Mouse (Mus musculus): Measurements from ENCODE around the gene Gm10428. TPM values are rescaled to one million over a fixed set of nuclear protein-coding genes. Genes with fewer than 3 reads are reported as not detected.

The Gm10428 gene
- not detected in 2 replicates for polyA plus RNA-seq (2012; ENCODE audit: insufficient read depth, insufficient read length, low replicate concordance, missing spikeins)

- H3K27ac ChIP-seq (ENCODE audit: insufficient read depth, low read depth, low read length), result no peak within 1 kb of the TSS
- H3K4me1 ChIP-seq (ENCODE audit: control insufficient read depth, insufficient read depth, low read length), result peaks cover 3% of the 10 kb centered on the region; the same call in 1 of the 2 replicates
- WGBS, result 94% methylated on average over 8 of the region's 8 CpGs
- H3K4me3 ChIP-seq (ENCODE audit: insufficient read depth, low read depth, low read length), result no peak within 1 kb of the TSS
- TF ChIP-seq POLR2A (IDR thresholded peaks at IDR 0.05; ENCODE audit: insufficient read depth, low read depth, low read length) (no peak), CTCF (IDR thresholded peaks at IDR 0.05; ENCODE audit: insufficient read depth, low read depth, low read length) (no peak)
Measured at GRCm38 (mm10) chr11:62752780-62753179, at the start of gene Gm10428. TSS of gene Gm10428 (plus strand) at chr11:62753100.

DNA sequence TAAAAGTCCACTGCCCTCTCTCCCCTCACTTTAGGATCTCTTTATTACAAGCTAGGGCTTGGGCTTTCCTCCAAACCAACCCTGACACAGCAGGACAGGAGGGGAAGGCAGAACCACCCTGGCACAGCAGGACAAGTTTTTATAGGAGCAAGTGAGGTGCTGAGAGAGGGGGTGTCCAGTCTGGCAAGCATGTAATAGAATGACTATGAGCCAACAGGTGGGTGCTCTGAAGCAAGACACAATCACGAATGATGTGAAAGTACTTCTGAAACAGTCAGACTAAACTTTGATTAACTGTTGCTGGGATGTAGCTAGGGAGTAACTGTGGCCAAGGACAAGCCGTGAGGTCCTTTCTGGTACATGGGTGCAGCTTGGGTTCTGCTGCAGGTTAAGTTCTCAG, 46.8 kb upstream of the Gm10428 start:
- no peak overlapping the region for H3K27ac ChIP-seq (ENCODE audit: insufficient read depth, low read depth, low read length)
- TF ChIP-seq POLR2A (IDR thresholded peaks at IDR 0.05; ENCODE audit: insufficient read depth, low read depth, low read length), result no peak
- TF ChIP-seq CTCF (IDR thresholded peaks at IDR 0.05; ENCODE audit: insufficient read depth, low read depth, low read length), result no peak
- no peaks in the 10 kb centered on the region for H3K4me1 ChIP-seq (ENCODE audit: control insufficient read depth, insufficient read depth, low read length)
- H3K4me3 ChIP-seq (ENCODE audit: insufficient read depth, low read depth, low read length), result no peak overlapping the region
- 77% methylated on average over 2 of the region's 2 CpGs for WGBS

DNA sequence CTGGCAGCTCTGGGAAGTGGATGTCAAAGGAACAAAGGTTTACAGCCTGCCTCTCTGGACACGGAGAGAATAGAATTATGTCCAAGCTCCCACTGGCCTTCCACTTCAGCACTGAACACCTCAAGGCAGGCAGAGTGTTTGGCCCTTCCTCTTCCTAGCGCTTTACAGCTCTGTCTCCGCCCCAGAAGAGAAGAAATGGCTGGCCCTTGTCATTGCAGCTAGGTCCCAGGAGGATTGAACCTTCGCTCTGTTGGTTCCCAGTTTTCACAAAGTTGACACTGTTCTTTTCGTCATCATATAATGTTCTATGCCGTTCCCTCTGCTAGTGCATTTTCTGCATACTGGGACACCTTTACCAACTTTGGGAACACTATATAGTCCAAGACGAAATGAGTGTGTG, 44.6 kb upstream of the Gm10428 start:
- Histone ChIP-seq H3K4me3 (ENCODE audit: insufficient read depth, low read depth, low read length) (no peak overlapping the region), H3K27ac (ENCODE audit: insufficient read depth, low read depth, low read length) (no peak overlapping the region), H3K4me1 (ENCODE audit: control insufficient read depth, insufficient read depth, low read length) (no peaks in the 10 kb centered on the region)
- 83% methylated on average over 7 of the region's 7 CpGs for WGBS
- no peak for TF ChIP-seq CTCF (IDR thresholded peaks at IDR 0.05; ENCODE audit: insufficient read depth, low read depth, low read length)
- no peak for TF ChIP-seq POLR2A (IDR thresholded peaks at IDR 0.05; ENCODE audit: insufficient read depth, low read depth, low read length)

DNA sequence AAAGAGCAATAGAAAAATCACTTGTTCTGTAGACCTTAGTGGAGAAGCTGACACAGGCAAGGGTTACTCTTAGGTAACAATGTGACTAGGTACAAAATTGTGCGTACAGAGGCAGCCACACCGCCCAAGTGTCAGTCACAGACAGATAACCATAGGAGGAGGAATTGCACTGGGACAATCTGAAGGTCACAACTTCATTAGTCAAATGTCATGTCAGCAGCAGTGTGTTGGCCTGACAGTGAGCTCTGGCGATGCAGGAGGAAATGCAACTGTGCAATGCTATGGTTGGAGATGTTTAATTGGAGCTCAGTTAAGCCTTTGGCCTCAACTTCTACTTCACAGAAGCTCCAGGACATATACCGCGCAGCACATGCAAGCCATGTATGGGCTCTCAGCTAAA, 42.2 kb upstream of the Gm10428 start:
- no peak for TF ChIP-seq CTCF (IDR thresholded peaks at IDR 0.05; ENCODE audit: insufficient read depth, low read depth, low read length)
- no peak for TF ChIP-seq POLR2A (IDR thresholded peaks at IDR 0.05; ENCODE audit: insufficient read depth, low read depth, low read length)

DNA sequence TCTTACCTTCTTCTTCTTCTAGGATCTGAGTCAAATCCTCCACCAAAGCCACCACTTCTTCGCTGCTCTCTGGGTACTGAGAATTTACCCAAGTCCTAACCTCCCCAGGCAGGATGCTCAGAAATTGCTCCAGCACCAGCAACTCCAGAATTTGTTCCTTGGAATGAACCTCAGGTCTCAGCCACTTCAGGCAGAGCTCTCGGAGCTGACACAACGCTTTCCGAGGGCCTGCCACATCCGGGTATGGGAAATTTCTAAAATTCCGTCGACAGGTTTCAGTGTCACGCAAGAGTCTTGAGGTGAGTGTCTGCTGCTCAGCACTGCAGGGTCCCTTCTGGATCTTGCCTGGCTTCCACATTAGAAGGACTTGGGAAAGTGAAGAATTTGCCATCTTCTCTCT, 24.6 kb upstream of the Gm10428 start:
- no peak overlapping the region for H3K4me3 ChIP-seq (ENCODE audit: insufficient read depth, low read depth, low read length)
- 0 out of 2 replicates have a peak, but pooled peaks cover 3% of the 10 kb centered on the region for H3K4me1 ChIP-seq (ENCODE audit: control insufficient read depth, insufficient read depth, low read length)
- WGBS, result 95% methylated on average over 8 of the region's 8 CpGs
- TF ChIP-seq CTCF (IDR thresholded peaks at IDR 0.05; ENCODE audit: insufficient read depth, low read depth, low read length), result no peak
- TF ChIP-seq POLR2A (IDR thresholded peaks at IDR 0.05; ENCODE audit: insufficient read depth, low read depth, low read length), result no peak
- no peak overlapping the region for H3K27ac ChIP-seq (ENCODE audit: insufficient read depth, low read depth, low read length)

More for the DNA sequence above, 42.2 kb upstream of the Gm10428 start:
- 93% methylated on average over 5 of the region's 5 CpGs for WGBS
- H3K4me3 ChIP-seq (ENCODE audit: insufficient read depth, low read depth, low read length), result no peak overlapping the region
- H3K4me1 ChIP-seq (ENCODE audit: control insufficient read depth, insufficient read depth, low read length), result no peaks in the 10 kb centered on the region
- H3K27ac ChIP-seq (ENCODE audit: insufficient read depth, low read depth, low read length), result no peak overlapping the region

- TF ChIP-seq POLR2A (IDR thresholded peaks at IDR 0.05; ENCODE audit: insufficient read depth, low read depth, low read length) (peak; percentile 96), CTCF (IDR thresholded peaks at IDR 0.05; ENCODE audit: insufficient read depth, low read depth, low read length) (no peak)
- Histone ChIP-seq H3K4me3 (ENCODE audit: insufficient read depth, low read depth, low read length) (peak within 1 kb of the TSS; percentile 66), H3K4me1 (ENCODE audit: control insufficient read depth, insufficient read depth, low read length) (0 out of 2 replicates have a peak, but pooled peaks cover 3% of the 10 kb centered on the region), H3K27ac (ENCODE audit: insufficient read depth, low read depth, low read length) (peak within 1 kb of the TSS; percentile 77)
- under 1% methylated on average over 48 of the region's 48 CpGs for WGBS
Measured at GRCm38 (mm10) chr11:62731311-62732021, 21.4 kb upstream of the Gm10428 start, which contains the start of gene Zfp287. TSS of gene Zfp287 (minus strand) at chr11:62731905.

DNA sequence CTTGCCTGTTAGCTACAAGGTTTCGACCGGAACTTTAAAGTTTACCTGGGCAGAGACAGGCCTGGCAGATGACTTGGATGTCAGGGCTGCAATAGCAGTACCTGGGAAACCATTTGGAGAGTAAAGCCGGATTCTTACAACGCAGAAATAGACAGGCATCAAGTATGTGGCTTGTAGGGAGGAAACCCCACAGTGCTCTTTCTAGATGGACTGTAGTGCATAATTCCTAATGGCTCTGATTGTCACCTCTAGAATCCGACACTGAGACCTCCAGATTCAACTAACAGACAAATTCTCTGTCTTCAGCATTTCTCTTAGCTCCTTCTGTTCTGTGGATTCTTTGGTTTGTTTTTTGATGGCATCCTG, 20.9 kb upstream of the Gm10428 start:
- 6% methylated on average over 5 of the region's 5 CpGs for WGBS
- Histone ChIP-seq H3K27ac (ENCODE audit: insufficient read depth, low read depth, low read length) (peak overlapping the region; percentile 77), H3K4me3 (ENCODE audit: insufficient read depth, low read depth, low read length) (peak overlapping the region; percentile 66), H3K4me1 (ENCODE audit: control insufficient read depth, insufficient read depth, low read length) (0 out of 2 replicates have a peak, but pooled peaks cover 3% of the 10 kb centered on the region)
- no peak for TF ChIP-seq POLR2A (IDR thresholded peaks at IDR 0.05; ENCODE audit: insufficient read depth, low read depth, low read length)
- TF ChIP-seq CTCF (IDR thresholded peaks at IDR 0.05; ENCODE audit: insufficient read depth, low read depth, low read length), result no peak

DNA sequence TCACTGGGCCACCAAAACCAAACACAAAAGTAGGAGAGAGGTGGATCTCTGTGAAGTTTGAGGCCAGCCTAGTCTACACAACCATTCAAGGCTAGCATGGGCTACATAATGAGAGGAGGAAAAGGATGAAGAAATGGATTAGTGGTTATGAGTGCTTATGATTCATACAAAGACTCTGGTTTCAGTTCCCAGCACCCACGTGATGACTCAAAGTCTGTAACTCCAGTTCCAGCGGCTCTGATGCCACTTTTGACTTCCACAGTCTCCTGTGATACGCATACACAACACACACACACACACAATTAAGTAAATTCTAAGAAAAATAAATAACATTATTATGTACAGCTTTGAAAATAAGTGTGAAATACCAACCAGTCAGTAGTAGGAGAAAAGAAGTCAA, 20.2 kb upstream of the Gm10428 start:
- Histone ChIP-seq H3K4me3 (ENCODE audit: insufficient read depth, low read depth, low read length) (no peak overlapping the region), H3K4me1 (ENCODE audit: control insufficient read depth, insufficient read depth, low read length) (0 out of 2 replicates have a peak, but pooled peaks cover 3% of the 10 kb centered on the region), H3K27ac (ENCODE audit: insufficient read depth, low read depth, low read length) (no peak overlapping the region)
- no peak for TF ChIP-seq POLR2A (IDR thresholded peaks at IDR 0.05; ENCODE audit: insufficient read depth, low read depth, low read length)
- no peak for TF ChIP-seq CTCF (IDR thresholded peaks at IDR 0.05; ENCODE audit: insufficient read depth, low read depth, low read length)
- 89% methylated on average over 3 of the region's 3 CpGs for WGBS

- Histone ChIP-seq H3K4me1 (ENCODE audit: control insufficient read depth, insufficient read depth, low read length) (no peaks in the 10 kb centered on the region), H3K27ac (ENCODE audit: insufficient read depth, low read depth, low read length) (no peak overlapping the region), H3K4me3 (ENCODE audit: insufficient read depth, low read depth, low read length) (no peak overlapping the region)
- WGBS, result 97% methylated on average over 2 of the region's 2 CpGs
- TF ChIP-seq CTCF (IDR thresholded peaks at IDR 0.05; ENCODE audit: insufficient read depth, low read depth, low read length), result no peak
- no peak for TF ChIP-seq POLR2A (IDR thresholded peaks at IDR 0.05; ENCODE audit: insufficient read depth, low read depth, low read length)
Measured at GRCm38 (mm10) chr11:62741186-62741585, 11.7 kb upstream of the Gm10428 start.
